Comparison of ENCODE assay signal across 10 mouse cellular contexts in the genomic region with DNA sequence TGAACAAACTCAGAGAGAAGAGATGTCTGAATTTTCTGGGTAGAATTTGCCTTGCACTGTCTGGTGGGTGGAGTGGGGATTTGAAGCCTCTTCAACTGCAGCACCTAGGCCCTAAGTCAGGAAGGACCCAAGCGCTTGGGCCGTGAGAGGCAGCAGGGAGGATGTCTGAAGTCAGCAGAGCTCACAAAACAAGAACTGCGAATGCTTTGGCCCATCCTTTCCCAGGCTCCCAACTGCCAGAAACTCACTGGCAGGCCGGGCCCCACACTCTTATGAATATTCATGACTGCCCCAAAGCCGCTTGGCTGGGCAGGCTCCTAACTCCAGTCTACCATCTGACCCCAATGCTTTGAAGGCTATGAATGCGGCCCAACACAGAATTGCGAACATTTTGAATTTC.
DNase-seq lines count a peak whose midpoint lies in the region; ATAC-seq and TF ChIP-seq lines count a peak whose summit lies in the region.
"Had no signal": no experiment of that assay in that cellular context is flagged by ENCODE, and none has a peak within 500 bp of the region (broad histone marks: within the 10 kb centered on the region; RNA-seq: fewer than 3 reads in every experiment).

No protein-coding gene starts in this region.

- H3K27me3 ChIP-seq in kidney, adult 2 months (replicated peaks; ENCODE audit: control insufficient read depth, insufficient read depth, low read length), result no peaks in the 10 kb centered on the region
- no peaks in the 10 kb centered on the region for H3K27me3 ChIP-seq in forebrain, postnatal 0 days (ENCODE audit: insufficient read depth, low read length)
- no peaks in the 10 kb centered on the region for H3K27me3 ChIP-seq in midbrain, embryonic 14.5 days (ENCODE audit: control insufficient read depth, insufficient read depth, low read length)

- H3K27ac ChIP-seq in kidney, adult 2 months (ENCODE audit: insufficient read depth, low read depth, low read length), result no peak overlapping the region
- 0 out of 2 replicates have a peak overlapping the region, but pooled peaks have one; percentile 23 for H3K27ac ChIP-seq in forebrain, postnatal 0 days (ENCODE audit: low read depth, low read length)
- H3K27ac ChIP-seq in midbrain, embryonic 14.5 days (replicated peaks; ENCODE audit: low read depth, low read length), result no peak overlapping the region
- H3K27ac ChIP-seq: heart, adult 2 months had no signal

- DNase-seq in kidney, adult 2 months, result peak; percentile 24
- no peak for DNase-seq in kidney, adult 18-20 months
- DNase-seq in embryo, embryonic 10 days (ENCODE audit: low spot score), result peak; percentile 55
- DNase-seq in forebrain, postnatal 0 days, result no peak
- peak; percentile 62 for DNase-seq in midbrain, embryonic 14.5 days
- DNase-seq in urinary bladder, postnatal 25 days (ENCODE audit: low spot score), result no peak
- no peak for DNase-seq in frontal cortex, adult 2 months (ENCODE audit: extremely low spot score in 1 of 2, low spot score in 1 of 2)
- DNase-seq in thymus, postnatal 36 days, result no peak
- DNase-seq: heart, adult 2 months had no signal

- H3K36me3 ChIP-seq in kidney, adult 2 months (ENCODE audit: control insufficient read depth, insufficient read depth, low read length), result no peaks in the 10 kb centered on the region
- H3K36me3 ChIP-seq in forebrain, postnatal 0 days (ENCODE audit: insufficient read depth), result no peaks in the 10 kb centered on the region
- H3K36me3 ChIP-seq in midbrain, embryonic 14.5 days (ENCODE audit: control insufficient read depth, insufficient read depth, low read length), result no peaks in the 10 kb centered on the region

- no peaks in the 10 kb centered on the region for H3K9me3 ChIP-seq in forebrain, postnatal 0 days (ENCODE audit: low read length)
- no peaks in the 10 kb centered on the region for H3K9me3 ChIP-seq in midbrain, embryonic 14.5 days (ENCODE audit: control insufficient read depth, low read length)

- no peak for TF ChIP-seq POLR2A in kidney, adult 2 months (IDR thresholded peaks at IDR 0.05; ENCODE audit: low read depth, low read length)

- no peak for TF ChIP-seq CTCF in kidney, adult 2 months (conservative IDR thresholded peaks at IDR 0.05; ENCODE audit: insufficient read depth, insufficient read length, low read depth, low read length)
- no peak for TF ChIP-seq CTCF in forebrain, postnatal 0 days (IDR thresholded peaks at IDR 0.05; ENCODE audit: low read depth)

- H3K4me1 ChIP-seq in kidney, adult 2 months (ENCODE audit: control insufficient read depth, insufficient read depth, low read length), result no peaks in the 10 kb centered on the region; the same call in 1 of the 2 replicates
- peaks cover 6% of the 10 kb centered on the region for H3K4me1 ChIP-seq in forebrain, postnatal 0 days (ENCODE audit: insufficient read depth)
- peaks cover 7% of the 10 kb centered on the region; the same call in 1 of the 2 replicates for H3K4me1 ChIP-seq in midbrain, embryonic 14.5 days (ENCODE audit: control insufficient read depth, insufficient read depth, low read length)

- H3K4me3 ChIP-seq in kidney, adult 2 months (ENCODE audit: insufficient read depth, low read depth, low read length), result no peak overlapping the region
- H3K4me3 ChIP-seq in forebrain, postnatal 0 days (ENCODE audit: low read depth, low read length), result no peak overlapping the region
- no peak overlapping the region for H3K4me3 ChIP-seq in midbrain, embryonic 14.5 days (replicated peaks; ENCODE audit: low read depth, low read length)
- H3K4me3 ChIP-seq: heart, adult 2 months had no signal

- no peak overlapping the region for H3K4me2 ChIP-seq in forebrain, postnatal 0 days (ENCODE audit: low read depth)
- no peak overlapping the region for H3K4me2 ChIP-seq in midbrain, embryonic 14.5 days (ENCODE audit: low read length)

- no peak overlapping the region for H3K9ac ChIP-seq in forebrain, postnatal 0 days
- no peak overlapping the region for H3K9ac ChIP-seq in midbrain, embryonic 14.5 days (replicated peaks; ENCODE audit: low read length)

- peak; percentile 67 for ATAC-seq in forebrain, postnatal 0 days
- no peak for ATAC-seq in midbrain, embryonic 14.5 days (ENCODE audit: low FRiP score, low TSS enrichment)
- ATAC-seq: intestine, postnatal 0 days had no signal

- WGBS in kidney, adult 2 months, result 69% methylated on average over 7 of the region's 7 CpGs
- WGBS in forebrain, postnatal 0 days, result 9% methylated on average over 7 of the region's 7 CpGs
- whole genome bisulfite sequencing in midbrain, embryonic 14.5 days, result 5% methylated on average over 7 of the region's 7 CpGs

Comparison
In these comparisons a context has a peak if more than half of its experiments do, and no peak if none do; other contexts are left out.
1. DNase-seq: peak in kidney, adult 2 months (single experiment), embryo, embryonic 10 days (single experiment) and midbrain, embryonic 14.5 days (single experiment); none in kidney, adult 18-20 months (single experiment), forebrain, postnatal 0 days (single experiment), urinary bladder, postnatal 25 days (single experiment), frontal cortex, adult 2 months (0 of 2) and thymus, postnatal 36 days (0 of 2).